Mouse (Mus musculus) retina, postnatal 7 days (tissue): ENCODE data around the gene Dazl.
A peak's percentile ranks its signal among the peaks of the same experiment; 100 is the strongest.

Experiments used
- DNase-seq: peaks from one replicate; pipeline ENCODE4 v3.0.0-alpha.2; 2012; ENCODE audit warnings: low read depth, low spot score

Gene Dazl

DNA sequence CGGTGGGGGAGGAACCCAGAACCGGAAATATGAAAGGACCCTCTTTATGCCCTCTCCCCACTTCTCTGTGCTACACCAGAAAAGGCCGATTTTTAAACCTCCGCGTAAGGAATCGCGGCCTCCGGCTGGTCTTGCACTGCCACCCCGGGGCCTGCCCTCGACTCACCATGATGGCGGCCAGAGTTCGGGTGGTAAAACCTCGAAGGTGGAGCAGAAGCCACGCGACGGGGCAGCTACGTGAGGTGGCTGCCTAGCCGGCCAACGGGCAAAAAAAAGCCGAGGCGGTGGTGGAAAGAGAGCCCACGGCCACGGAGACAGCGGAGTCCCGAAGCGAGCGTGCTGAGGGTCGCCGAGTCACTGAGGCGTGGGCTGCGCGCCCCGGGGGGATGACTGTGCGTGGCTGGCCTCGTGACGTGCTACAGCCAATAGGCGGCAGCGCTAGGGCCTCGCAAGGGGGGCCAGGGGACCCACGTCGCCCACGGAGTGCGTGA, at the start of gene Dazl:
Gene Dazl, minus strand, starts transcription at position 396 of the 491 bp plus-strand sequence.
- no peak for DNase-seq

DNA sequence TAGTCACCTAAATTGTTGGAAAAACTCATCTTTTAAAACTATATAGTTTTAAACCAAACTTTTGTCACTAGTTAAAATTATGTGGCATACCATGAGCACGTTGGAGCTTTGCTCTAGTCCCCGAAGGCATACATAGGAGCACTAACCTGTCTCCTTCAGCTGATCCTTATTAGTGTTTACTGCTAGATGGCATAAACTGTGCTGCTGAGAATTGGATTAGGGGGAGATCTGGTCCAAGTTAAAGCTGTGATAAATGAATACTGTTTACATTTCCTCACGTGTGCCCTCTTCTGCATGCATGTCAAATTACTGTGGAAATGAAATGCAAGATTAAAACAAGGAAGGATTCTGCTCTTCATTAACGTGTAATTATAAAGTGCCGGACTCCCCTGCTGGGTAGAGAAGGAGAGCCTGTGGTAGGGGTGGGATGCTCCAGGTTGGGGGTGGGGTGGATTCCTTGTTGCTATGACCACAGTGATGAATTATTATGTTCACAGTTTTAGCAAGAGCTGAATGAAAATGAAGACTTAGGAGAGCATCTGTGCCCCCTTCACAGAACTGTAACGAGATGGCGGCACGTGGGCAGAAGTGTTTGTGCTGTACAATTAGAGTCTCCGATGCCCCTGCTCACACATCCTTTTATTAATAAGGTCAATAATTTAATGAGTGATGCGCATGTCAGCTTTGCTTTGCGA, 48.6 kb upstream of the Dazl start:
- DNase-seq = no peak

DNA sequence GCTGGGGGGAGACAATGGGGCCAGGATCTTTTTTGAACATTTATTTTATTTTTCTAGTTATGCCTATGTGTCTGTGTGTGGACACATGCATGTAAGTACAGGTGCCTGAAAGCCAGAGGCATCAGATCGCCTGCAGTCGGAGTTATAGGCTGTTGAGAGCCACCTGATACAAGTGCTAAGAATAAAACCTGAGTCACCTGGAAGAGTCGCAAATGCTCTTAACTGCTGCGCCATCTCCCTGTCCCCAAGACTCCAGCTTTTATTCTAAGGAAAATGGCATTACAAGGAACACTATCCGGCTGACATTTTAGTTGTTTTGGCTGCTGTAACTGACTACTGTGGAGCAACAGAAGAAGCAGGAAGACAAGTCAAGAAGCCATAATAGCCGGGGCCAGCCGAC, 45.5 kb upstream of the Dazl start:
- DNase-seq = no peak

DNA sequence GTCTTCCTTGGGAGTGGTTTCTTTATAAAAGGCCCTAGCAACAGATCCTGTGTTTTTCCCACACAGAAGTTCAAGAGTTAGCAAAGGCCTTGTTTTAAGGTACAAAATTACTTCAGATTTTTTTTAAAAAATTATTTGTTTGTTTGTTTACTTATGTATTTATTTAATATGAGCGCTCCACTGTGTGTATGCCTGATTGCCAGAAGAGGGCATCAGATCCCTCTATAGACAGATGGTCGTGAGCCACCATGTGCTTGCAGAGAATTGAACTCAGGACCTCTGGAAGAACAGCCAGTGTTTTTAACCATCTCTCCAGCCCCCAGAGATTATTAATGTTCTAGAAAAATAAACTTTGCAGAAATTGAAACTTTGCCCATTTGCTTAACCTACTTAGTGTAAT, 42.3 kb upstream of the Dazl start:
- no peak for DNase-seq

DNA sequence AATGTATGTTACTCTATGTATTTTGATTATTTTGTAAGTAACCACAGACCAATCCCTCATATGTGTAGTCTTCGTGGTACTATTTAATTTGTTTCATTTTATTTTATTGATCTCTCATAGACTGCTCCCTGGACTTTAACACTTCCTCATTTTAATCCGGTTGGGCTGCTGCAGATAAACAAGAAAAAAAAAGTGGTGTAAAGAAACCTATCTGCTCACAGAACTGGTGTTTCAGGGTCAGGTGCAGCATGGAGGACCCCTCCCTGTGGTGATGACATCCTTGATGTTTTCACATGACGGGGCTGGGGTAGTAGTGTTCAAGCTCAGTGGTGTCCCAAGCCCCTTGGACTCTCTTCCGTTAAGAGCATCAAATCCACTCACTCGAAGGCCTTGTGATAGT, 41.3 kb upstream of the Dazl start:
- DNase-seq = no peak

DNA sequence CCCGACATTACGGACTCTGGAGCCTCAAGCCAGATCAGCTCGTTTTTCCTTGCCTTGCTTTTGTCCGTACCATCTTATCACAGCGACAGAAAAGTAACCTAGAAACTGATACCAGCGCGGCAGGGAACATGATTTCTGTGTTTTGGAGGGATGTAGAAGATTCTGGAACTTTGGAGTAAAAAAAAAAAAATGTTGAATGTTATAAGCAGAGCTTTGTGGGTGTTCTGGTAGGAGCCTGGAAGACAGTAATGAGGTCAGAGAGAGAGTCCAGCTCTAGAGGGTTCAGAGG, 38.5 kb upstream of the Dazl start:
- DNase-seq = no peak

DNA sequence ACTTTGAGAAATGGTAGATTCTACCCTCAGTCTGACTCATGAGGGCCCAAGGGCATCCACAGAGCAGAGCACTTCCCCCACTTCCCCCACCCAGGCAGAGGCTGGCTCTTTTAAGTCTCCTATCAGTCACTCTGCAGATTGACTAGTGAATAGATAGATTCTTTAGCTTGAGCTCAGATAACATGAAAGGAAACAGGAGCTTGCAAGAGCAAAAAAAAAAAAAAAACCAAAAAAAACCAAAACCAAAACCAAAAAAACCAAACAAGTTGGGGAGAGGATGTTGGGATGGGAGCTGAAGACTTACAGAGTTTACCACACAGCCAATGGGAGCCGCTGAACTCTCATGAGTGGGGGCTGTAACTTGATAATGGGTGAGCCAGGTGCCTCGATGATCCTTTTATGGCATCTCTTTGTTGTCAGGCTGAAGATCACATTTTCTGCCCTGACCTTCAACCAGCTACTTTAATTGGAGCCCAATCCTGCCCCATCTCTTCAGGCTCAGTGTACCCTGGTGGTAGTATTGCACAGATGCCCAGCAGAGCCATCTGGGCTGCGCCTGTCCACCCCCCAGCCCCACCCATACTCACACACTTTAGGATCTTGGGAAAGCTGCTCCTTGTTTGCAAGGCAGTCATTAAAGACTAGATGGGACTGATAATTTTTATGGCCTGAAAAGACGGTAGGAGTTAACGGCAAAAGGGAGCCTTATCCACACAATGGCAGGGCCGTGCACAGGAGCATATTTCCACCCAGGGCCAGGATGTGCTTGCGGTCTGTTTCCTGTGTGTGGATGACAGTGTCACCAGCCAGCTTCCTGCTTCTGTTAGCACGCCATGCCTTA, 38.0 kb upstream of the Dazl start:
- DNase-seq = no peak

DNA sequence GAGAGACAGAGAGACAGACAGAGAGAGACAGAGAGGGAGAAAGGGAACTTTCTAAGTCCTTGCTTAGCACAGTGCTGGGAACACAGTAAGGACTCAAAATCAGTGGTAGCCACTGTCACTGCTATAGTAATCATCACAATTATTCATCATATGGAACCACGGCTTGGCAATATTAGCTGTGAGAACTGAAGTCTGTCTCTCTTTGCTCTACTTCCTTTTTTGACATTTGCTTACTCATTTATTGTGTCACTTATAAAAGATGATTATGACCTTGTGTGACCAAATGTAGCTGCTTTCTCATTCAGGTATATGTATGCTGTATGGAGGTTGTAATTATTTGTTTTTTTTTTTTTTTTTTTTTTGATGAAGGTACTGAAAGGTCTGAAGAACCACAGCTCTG, 36.8 kb upstream of the Dazl start:
- DNase-seq = no peak

DNA sequence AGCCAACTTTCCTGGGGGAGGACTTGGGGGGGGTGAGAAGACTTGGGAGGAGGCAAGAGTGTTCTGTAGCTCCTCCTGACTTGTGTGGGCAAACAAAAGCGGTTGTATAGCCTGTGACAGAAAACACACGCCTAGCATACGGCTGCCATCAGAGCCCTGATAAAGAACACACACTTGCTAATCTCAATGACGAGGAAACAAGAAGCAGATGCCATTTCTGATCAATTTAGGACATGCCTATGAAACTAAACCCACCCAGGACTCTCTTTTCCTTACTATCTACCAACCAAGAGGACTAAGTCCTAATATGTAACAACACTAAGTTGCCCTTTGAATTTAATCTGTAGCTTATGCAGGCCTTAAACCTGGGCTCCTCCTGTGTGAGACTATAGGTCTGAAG, 31.2 kb upstream of the Dazl start:
- DNase-seq = no peak

DNA sequence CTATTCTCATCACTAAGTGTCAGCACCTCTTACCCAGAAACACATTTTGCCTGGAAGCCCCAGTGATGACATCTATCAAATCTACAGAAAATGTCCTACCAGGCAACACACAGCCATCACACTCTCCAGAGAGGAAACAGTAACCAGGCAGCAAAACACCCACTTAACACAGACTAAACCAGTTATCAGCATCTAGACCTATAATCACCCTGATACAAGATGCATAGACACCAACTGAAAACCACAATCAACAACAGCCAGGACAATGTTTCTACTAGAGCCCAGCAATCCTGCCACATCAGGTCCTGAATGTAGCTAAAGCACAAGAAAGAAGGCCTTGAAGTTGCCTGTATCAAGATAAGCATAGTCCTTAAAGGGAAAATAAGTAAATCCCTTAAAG, 25.4 kb upstream of the Dazl start:
- DNase-seq = no peak

DNA sequence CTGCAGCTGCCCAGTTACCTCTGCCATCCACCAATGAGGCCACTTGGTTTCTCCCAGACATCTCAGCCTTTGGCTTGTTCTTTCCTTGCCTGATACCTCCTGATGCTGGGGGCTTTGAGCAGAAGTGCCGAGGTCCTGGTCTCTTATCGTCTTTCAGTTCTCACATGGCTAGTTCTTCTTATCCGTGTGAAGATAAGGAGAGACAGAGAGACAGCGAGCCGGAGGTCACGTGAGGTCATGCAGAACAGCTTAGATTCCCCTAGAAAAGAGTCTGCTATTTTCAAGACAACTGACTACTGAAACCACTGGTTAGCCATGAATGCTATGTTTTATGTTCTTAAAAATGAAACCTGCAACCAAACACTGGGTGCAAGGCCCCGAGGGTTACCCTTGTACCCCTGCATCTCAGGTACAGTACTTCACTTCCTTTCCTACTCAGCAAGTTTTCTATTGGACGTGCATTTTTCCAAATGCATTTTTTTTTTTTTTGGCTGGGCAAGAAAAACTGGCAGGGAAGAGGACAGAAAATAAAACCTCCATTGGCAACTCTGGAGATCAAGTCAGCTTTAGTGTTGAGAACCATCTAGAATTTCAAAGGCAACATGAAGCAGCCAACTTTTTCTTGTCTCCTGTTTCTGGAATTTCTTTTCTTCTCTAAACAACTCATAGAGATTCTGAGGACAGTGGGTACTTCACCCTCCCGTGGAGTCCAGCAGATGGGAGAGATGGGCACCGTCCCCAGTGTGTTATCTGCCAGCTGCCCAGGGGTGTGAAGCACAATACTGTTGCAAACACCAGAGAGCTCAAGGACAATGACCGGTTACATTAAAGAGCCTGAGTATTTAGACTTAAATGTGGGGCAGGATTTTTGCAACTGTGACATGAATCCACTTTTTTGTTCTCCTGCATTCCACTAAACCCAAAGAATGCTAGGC, 23.0 kb upstream of the Dazl start:
- no peak for DNase-seq

DNA sequence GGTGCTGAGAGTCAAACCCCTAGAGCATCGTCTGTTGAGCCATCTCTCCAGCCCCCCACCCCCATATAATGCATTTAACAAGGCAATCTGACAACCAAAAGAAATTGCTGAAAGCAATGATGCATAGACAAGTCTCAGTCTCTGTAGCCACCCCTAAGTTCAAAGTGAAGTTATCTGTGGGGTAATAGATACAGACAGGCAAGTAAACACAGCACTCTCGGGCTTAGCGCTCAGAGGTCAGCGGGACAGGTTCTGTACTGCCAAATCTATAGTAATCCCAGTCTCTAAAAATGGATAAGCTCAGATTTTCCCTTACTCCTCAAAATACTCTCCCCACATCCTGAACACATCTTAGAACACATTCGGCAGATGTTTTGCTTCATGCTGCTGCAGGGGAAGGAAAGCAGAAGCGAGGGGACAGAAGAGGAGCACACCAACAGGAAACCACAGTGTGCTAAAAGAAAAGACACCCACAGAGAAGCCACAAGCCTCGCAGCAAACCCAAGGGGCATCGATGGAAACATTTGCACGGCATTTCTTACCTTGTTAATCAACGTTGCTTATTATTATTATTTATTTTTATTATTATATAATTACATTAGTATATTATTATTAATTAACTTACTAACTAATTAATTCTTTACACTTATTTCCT, 16.8 kb upstream of the Dazl start:
- no peak for DNase-seq

DNA sequence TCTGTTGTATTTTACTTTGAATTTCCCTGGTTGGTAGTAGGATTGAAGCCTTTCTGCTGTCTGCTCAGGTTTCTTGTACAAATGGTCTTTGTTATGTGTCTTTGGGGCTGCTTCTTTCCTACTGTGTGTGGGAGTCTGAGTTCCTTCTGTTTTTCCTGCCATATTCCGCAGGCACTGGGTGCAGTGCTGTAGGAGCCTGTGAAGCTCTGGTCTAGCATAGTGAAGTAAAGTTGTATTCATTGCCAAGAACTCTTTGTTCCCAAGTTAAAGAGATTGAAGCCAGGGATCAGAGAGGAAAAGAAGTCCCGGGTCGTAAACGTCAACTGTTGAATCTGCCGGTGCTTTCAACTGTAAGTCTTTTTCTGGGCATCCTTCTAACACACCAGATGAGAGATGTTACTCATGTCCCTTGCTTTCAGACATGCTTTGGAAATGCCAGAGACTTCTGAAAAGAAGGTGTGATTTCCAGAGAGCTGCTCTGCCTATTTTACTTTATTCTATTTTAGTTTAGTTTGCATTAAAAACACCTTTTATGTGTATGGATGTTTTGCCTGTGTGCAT, 16.2 kb upstream of the Dazl start:
- no peak for DNase-seq

DNA sequence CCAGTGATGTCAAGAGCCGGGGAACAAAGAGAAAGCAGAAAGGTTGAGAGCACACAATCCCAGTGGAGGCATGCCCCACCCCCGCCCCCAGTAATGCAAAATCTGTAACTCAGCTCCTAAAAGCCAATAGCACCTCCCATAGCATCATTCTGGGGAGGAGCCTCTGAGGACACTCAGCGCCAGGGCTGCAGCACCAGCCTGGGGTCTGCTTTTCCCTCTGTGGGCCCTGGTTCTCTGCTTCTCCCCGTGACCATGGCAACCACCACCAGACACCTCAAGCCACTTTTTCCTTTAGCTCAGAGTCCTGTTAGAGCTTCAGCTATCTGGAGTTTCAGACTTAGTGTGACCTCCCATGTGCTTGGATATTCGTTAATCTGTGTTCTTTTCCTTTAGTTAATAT, 15.4 kb upstream of the Dazl start:
- no peak for DNase-seq

DNA sequence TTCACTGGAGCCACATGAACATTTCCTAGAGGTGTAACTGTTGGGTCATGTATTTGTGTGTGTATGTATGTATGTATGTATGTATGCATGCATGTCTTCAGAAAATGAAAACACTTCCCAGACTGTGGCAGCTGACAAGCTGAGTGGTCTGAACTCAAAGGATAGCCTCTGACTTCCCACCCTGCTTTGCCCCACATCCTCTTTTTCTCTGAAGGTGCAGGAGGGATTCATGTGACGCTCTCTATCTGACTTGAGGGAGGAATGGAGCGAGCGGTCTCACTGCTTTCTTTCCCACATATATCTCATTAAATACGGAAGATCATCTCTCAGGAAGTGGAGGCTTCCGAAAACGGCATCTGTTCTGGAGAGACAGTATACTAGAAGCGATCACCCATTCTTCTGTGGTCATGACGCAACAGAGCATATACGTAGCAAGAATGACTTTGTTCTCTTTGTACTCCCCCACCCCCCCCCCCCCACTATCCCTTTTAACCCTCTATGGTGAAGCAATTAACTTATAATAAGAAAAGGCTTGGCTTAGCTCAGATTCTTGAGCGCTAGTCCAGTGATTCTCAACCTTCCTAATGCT, 14.7 kb upstream of the Dazl start:
- DNase-seq = no peak

DNA sequence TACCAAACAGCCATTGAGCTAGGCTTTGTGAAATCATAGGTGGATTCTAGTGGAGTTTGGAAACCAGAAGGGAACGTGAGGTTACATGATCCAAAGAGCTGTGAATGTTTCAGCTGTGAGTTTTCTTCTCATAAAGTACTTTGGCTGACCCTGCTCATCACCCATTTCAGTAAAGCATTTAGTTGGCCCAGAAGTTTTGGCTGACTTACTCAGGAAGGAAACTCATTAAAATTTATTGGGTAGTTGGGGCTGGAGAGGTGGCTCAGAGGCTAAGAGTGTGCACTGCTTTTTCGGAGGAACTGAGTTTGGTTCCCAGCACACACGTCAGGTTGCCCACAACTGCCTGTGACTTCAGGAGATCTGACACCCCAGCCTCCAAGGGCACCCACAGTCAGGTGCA, 9.4 kb upstream of the Dazl start:
- DNase-seq = no peak

DNA sequence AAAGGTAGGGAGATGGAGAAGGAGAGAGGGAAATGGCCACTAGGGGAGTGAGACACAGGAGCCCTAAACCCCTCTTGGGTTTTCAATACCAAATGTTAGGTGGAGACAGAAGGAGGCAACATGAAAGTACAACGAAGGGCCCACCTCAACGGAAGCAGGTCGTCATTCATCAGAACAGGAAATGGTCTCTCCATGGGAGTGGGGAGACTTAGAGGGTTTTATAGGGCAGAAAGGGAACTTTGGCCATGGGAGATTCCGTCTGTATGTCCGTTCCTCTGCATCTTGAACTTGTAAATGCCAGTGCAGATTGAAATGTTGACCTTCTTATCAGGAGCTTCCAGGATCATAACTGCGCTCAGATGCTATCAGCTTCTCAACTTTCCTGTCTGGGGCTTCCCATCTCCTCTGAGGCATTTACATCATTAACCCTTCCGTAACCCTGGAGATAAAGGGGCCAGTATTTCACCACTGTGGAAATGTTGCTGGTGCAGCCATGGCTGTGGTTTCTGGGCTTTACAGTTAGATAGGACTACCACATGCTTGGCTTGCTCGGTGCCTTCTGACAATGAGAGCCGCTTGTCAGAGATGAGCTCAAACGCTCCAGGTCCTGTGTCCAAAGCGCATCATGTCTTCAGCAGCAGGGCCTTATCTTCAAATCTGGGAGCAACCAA, 6.9 kb upstream of the Dazl start:
- DNase-seq = no peak

DNA sequence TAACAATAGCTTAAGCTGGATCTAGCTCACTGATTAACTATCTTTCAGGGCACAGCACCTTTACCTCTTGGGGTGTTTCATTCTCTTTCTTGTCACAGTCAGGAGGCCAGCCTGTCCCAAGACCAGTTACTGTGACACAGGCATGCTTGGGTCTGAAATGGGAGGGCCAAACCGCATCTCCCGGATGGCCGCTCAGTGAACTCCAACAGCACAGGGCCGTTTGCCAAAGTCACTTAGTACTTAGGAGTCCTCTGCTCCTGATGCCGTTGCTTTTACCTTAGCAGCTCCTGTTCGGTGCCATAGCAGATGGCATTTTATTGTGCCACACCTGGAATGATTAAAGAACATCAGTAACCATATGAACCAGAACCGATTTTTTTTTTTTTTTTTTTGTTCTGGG, 5.4 kb upstream of the Dazl start:
- no peak for DNase-seq

DNA sequence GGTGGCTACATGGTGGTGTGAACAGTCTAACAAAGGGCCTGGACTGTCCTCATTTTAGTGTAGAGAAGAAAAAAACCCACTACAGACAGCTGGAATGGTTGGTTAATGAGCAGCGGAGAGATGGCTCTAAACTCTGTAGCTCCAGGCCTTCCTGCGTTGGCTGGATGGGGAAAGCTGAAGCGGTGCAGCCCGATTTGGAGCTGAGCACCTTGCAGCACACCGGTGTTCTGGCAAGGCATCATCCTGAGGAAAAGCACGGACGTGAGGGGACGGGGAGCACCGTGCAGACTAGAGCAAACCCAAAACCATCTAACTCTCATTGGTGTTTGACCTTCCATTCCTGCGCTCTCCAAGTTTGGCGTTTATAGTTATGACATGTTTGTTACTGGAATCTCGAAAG, 1.3 kb upstream of the Dazl start:
- DNase-seq = no peak

DNA sequence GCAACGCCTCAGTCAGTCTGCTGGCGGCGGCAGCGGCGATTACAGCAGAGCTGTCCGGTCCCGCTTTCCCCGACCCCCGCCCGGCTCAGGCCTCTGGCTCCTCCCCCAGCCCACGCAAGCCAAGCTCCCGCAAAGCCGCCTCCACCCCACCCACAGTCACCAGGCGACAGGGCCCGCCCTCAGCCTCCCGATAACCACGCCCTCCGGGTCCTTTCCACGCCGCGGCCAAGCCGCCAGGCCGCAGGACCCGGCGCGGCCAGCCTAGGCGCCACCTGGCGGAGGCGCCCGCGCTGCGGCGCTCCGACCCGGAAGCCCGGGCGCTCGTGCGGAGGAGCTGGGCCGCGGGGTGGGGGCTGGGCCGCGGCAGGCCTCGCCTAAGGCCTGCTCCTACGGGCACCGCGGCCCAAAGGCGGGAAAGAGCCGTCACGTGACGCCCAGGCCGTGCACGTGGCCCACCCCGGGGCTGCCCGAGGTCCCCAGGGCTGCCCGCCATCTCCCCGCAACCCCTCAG, 720 bp downstream of the Dazl start:
- peak; percentile 88 for DNase-seq
